Mouse (Mus musculus): Measurements from ENCODE around the gene Mal.

DNA sequence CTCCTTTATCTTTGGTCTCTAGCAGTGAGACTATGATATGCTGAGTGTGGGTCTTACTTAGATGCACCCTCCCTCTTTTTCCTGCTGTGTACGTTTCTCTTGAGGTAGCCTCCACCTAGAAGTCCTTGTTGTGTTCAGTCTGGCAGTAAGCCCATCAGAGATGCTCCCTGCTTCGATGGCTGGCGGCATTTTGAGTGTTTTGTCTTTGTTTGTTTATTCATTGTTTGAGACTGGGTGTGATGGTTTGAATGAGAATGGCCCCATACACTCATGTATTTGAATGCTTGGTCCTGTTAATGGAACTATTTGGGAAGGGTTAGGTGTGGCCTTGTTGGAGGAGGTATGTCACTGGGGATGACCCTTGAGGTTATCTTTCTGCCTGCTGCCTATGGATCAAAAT lies 51.3 kb downstream of the Mal start:
- TF ChIP-seq POLR2A (IDR thresholded peaks at IDR 0.05; ENCODE audit: insufficient read depth, low read length) (no peak), CTCF (IDR thresholded peaks at IDR 0.05; ENCODE audit: low read depth, low read length) (no peak), EP300 (IDR thresholded peaks at IDR 0.05; ENCODE audit: insufficient read depth, low read depth, low read length) (peak; percentile 63; the same call in 1 of the 2 replicates)
